Mouse (Mus musculus) brain, adult 2 months (tissue): Measurements from ENCODE around the gene Lypd4.
A peak's percentile ranks its signal among the peaks of the same experiment; 100 is the strongest.
"Not testable (repeated sequence)": the region's sequence is repeated elsewhere in the genome, so short reads cannot be mapped to it uniquely, and the experiment has no call there.

ENCODE experiments used
- DNase-seq: peaks from one replicate; pipeline ENCODE4 v3.0.0; 2011; ENCODE audit warnings: low read depth, low spot score

The Lypd4 gene

GRCm38 (mm10) chr7:24850899-24851303, 18.8 kb downstream of the Lypd4 start:
- peak; percentile 42 for DNase-seq

GRCm38 (mm10) chr7:24850162-24850561, 19.6 kb downstream of the Lypd4 start:
- DNase-seq, result peak; percentile 89

GRCm38 (mm10) chr7:24846576-24846975, 23.2 kb downstream of the Lypd4 start:
- not testable (repeated sequence) for DNase-seq

GRCm38 (mm10) chr7:24845713-24846112, 24.0 kb downstream of the Lypd4 start:
- peak; percentile 46 for DNase-seq

- no peak for DNase-seq
Observed at GRCm38 (mm10) chr7:24845181-24845580, 24.6 kb downstream of the Lypd4 start.

- no peak for DNase-seq
Observed at GRCm38 (mm10) chr7:24844144-24844543, 25.6 kb downstream of the Lypd4 start.

GRCm38 (mm10) chr7:24841009-24841408, 28.7 kb downstream of the Lypd4 start:
- no peak for DNase-seq

- DNase-seq, result no peak
Observed at GRCm38 (mm10) chr7:24840331-24840730, 29.4 kb downstream of the Lypd4 start.

GRCm38 (mm10) chr7:24839410-24839808, 30.3 kb downstream of the Lypd4 start:
- DNase-seq, result no peak

GRCm38 (mm10) chr7:24838732-24839409, 30.9 kb downstream of the Lypd4 start:
- DNase-seq, result not testable (repeated sequence)

- DNase-seq, result peak; percentile 94
Observed at GRCm38 (mm10) chr7:24827181-24827580, 42.6 kb downstream of the Lypd4 start.

GRCm38 (mm10) chr7:24824452-24824851, 45.3 kb downstream of the Lypd4 start:
- no peak for DNase-seq

GRCm38 (mm10) chr7:24817502-24817901, 52.2 kb downstream of the Lypd4 start:
- DNase-seq, result peak; percentile 89
